In the genomic region with DNA sequence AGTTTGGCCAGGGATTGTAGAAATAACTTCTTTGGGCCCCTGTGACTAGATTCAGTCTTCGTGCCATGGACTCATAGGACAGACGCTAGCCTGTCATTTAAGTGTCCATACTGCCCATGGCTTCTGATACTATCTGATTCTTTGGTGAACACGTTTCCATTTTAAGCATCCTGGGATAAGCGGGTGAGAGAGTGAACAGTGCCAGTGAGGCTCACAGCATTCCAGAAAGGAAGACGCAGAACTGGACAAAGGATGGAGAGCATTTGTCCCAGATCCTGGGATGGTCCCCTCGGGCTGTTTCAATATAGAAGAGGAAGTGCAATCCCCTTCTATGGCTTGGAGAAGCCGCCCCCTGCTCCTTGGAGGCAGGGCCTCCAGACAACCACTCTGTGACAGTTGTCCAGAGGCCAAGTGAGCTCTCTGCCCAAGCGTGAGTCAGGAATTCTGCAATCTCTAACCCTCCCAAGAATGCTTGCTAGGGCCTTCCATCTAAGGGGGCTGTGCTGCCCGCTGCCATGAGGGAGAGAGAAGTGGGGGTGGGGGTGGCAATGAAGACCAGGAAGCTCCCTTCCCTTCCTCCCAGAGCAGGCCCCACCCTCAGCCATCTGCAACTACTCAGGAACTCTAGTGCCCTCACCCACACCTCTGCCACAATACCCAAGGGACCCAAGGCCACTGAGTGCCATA, we compare ENCODE assay signal across 8 mouse cellular contexts. TPM values are rescaled to one million over a fixed set of nuclear protein-coding genes. Genes with fewer than 3 reads are reported as not detected.
A peak's percentile ranks its signal among the peaks of the same experiment; 100 is the strongest.
DNase-seq lines count a peak whose midpoint lies in the region; ATAC-seq and TF ChIP-seq lines count a peak whose summit lies in the region.

No protein-coding gene starts in this region.

- intact Hi-C loops in left cerebral cortex, postnatal 36 days (cut with DNase I) = no loop called here

- 53% methylated on average over 9 of the region's 9 CpGs for WGBS in cerebellum, adult 2 months
- 19% methylated on average over 9 of the region's 9 CpGs for WGBS in embryonic facial prominence, embryonic 15.5 days
- 5% methylated on average over 9 of the region's 9 CpGs for WGBS in heart, postnatal 0 days
- 44% methylated on average over 9 of the region's 9 CpGs for WGBS in neural tube, embryonic 12.5 days

- ATAC-seq in embryonic facial prominence, embryonic 15.5 days (ENCODE audit: insufficient number of reproducible peaks, low FRiP score, low TSS enrichment, low read depth) = no peak
- peak; percentile 31 for ATAC-seq in heart, postnatal 0 days (ENCODE audit: insufficient read depth, low read depth)
- no peak for ATAC-seq in neural tube, embryonic 12.5 days (ENCODE audit: low FRiP score, low read depth)

- TF ChIP-seq POLR2A in cerebellum, adult 2 months (IDR thresholded peaks at IDR 0.05; ENCODE audit: borderline replicate concordance, insufficient read depth, low read length) = no peak

- H3K27ac ChIP-seq in cerebellum, adult 2 months (ENCODE audit: insufficient read depth, low read length) = 0 out of 2 replicates have a peak overlapping the region, but pooled peaks have one; percentile 1
- peak overlapping the region; percentile 97 for H3K27ac ChIP-seq in embryonic facial prominence, embryonic 15.5 days (replicated peaks)
- peak overlapping the region; percentile 99 for H3K27ac ChIP-seq in heart, postnatal 0 days (ENCODE audit: low read depth)
- peak overlapping the region; percentile 59 for H3K27ac ChIP-seq in neural tube, embryonic 12.5 days

- H3K4me3 ChIP-seq in cerebellum, adult 2 months (replicated peaks; ENCODE audit: insufficient read depth, low read depth, low read length) = no peak overlapping the region
- H3K4me3 ChIP-seq in embryonic facial prominence, embryonic 15.5 days (replicated peaks) = peak overlapping the region; percentile 20
- peak overlapping the region; percentile 24 for H3K4me3 ChIP-seq in heart, postnatal 0 days (ENCODE audit: low read depth, low read length)
- no peak overlapping the region for H3K4me3 ChIP-seq in neural tube, embryonic 12.5 days

- H3K4me2 ChIP-seq in embryonic facial prominence, embryonic 15.5 days (replicated peaks) = peak overlapping the region; percentile 44
- peak overlapping the region; percentile 52 for H3K4me2 ChIP-seq in heart, postnatal 0 days (ENCODE audit: low read depth, low read length)
- H3K4me2 ChIP-seq in neural tube, embryonic 12.5 days (replicated peaks) = peak overlapping the region; percentile 46

- no peak for TF ChIP-seq CTCF in cerebellum, adult 2 months (IDR thresholded peaks at IDR 0.05; ENCODE audit: borderline replicate concordance, insufficient read depth, low read depth, low read length)
- no peak for TF ChIP-seq CTCF in heart, postnatal 0 days (IDR thresholded peaks at IDR 0.05; ENCODE audit: low read depth)

- no peak for TF ChIP-seq EP300 in heart, postnatal 0 days (IDR thresholded peaks at IDR 0.05; ENCODE audit: low read depth)

- no peaks in the 10 kb centered on the region for H3K27me3 ChIP-seq in cerebellum, adult 2 months (ENCODE audit: control insufficient read depth, insufficient read depth, low read length)
- no peaks in the 10 kb centered on the region for H3K27me3 ChIP-seq in embryonic facial prominence, embryonic 15.5 days
- H3K27me3 ChIP-seq in heart, postnatal 0 days (ENCODE audit: control insufficient read depth, insufficient read depth, low read length) = no peaks in the 10 kb centered on the region
- no peaks in the 10 kb centered on the region for H3K27me3 ChIP-seq in neural tube, embryonic 12.5 days (replicated peaks)

- H3K9ac ChIP-seq in embryonic facial prominence, embryonic 15.5 days = no peak overlapping the region; the same call in 1 of the 2 replicates
- peak overlapping the region; percentile 44; the same call in 1 of the 2 replicates for H3K9ac ChIP-seq in heart, postnatal 0 days (replicated peaks; ENCODE audit: low read depth, low read length)
- no peak overlapping the region for H3K9ac ChIP-seq in neural tube, embryonic 12.5 days

- peaks cover 8% of the 10 kb centered on the region; the same call in 1 of the 2 replicates for H3K4me1 ChIP-seq in cerebellum, adult 2 months (ENCODE audit: control insufficient read depth, insufficient read depth, low read length)
- H3K4me1 ChIP-seq in embryonic facial prominence, embryonic 15.5 days = peaks cover 65% of the 10 kb centered on the region
- peaks cover 53% of the 10 kb centered on the region for H3K4me1 ChIP-seq in heart, postnatal 0 days (ENCODE audit: control insufficient read depth, insufficient read depth)
- H3K4me1 ChIP-seq in neural tube, embryonic 12.5 days = peaks cover 71% of the 10 kb centered on the region

- no peaks in the 10 kb centered on the region for H3K36me3 ChIP-seq in embryonic facial prominence, embryonic 15.5 days
- H3K36me3 ChIP-seq in heart, postnatal 0 days (replicated peaks; ENCODE audit: control insufficient read depth, insufficient read depth, low read length) = no peaks in the 10 kb centered on the region
- no peaks in the 10 kb centered on the region for H3K36me3 ChIP-seq in neural tube, embryonic 12.5 days

- no peak for DNase-seq in cerebellum, adult 2 months
- no peak for DNase-seq in cerebellum, adult 11 months
- DNase-seq in heart, postnatal 0 days (ENCODE audit: low spot score) = peak; percentile 90
- peak; percentile 35 for DNase-seq in liver
- DNase-seq in left cerebral cortex, postnatal 36 days (ENCODE audit: low spot score in 2 of 2) = no peak
- DNase-seq in frontal cortex, postnatal 36 days (ENCODE audit: low spot score in 2 of 2) = no peak

- H3K9me3 ChIP-seq in embryonic facial prominence, embryonic 15.5 days (replicated peaks) = no peaks in the 10 kb centered on the region
- H3K9me3 ChIP-seq in heart, postnatal 0 days (replicated peaks; ENCODE audit: control insufficient read depth, low read length) = no peaks in the 10 kb centered on the region
- no peaks in the 10 kb centered on the region for H3K9me3 ChIP-seq in neural tube, embryonic 12.5 days

RNA-seq across cellular contexts. Expression of a gene that starts 3.3 kb away (rescaled TPM):
- polyA plus RNA-seq in cerebellum, adult 2 months (2012; rRNA removed) = 24.9 and 25.4 TPM in 2 replicates
- 2,130 and 2,205 TPM in 2 replicates for polyA plus RNA-seq in embryonic facial prominence, embryonic 15.5 days (2015; fragmentation: Nextera tagmentation; extraction: Ambion mirVana)
- 811 and 864 TPM in 2 replicates for total RNA-seq in heart, postnatal 0 days (2014; rRNA removed; ENCODE audit: low replicate concordance)
- 522 and 571 TPM in 2 replicates for polyA plus RNA-seq in heart, postnatal 0 days (2015; fragmentation: Nextera tagmentation; extraction: Ambion mirVana)
- polyA plus RNA-seq in neural tube, embryonic 12.5 days (2016; fragmentation: Nextera tagmentation; extraction: Ambion mirVana) = 640 and 651 TPM in 2 replicates
- total RNA-seq in left cerebral cortex, postnatal 36 days (2021) = 10 to 100 TPM; 22.6 to 25.6 TPM

RNA-seq across cellular contexts. Expression of a gene that starts 24.8 kb away (rescaled TPM):
- 49.4 and 50.0 TPM in 2 replicates for polyA plus RNA-seq in cerebellum, adult 2 months (2012; rRNA removed)
- 15.1 and 17.5 TPM in 2 replicates for polyA plus RNA-seq in embryonic facial prominence, embryonic 15.5 days (2015; fragmentation: Nextera tagmentation; extraction: Ambion mirVana)
- 35.9 and 47.8 TPM in 2 replicates for total RNA-seq in heart, postnatal 0 days (2014; rRNA removed; ENCODE audit: low replicate concordance)
- polyA plus RNA-seq in heart, postnatal 0 days (2015; fragmentation: Nextera tagmentation; extraction: Ambion mirVana) = 24.4 and 28.9 TPM in 2 replicates
- 51.6 and 60.8 TPM in 2 replicates for polyA plus RNA-seq in neural tube, embryonic 12.5 days (2016; fragmentation: Nextera tagmentation; extraction: Ambion mirVana)
- 10 to 100 TPM; 32.2 to 44.9 TPM for total RNA-seq in left cerebral cortex, postnatal 36 days (2021)

Comparison
In these comparisons a context has a peak if more than half of its experiments do, and no peak if none do; other contexts are left out.
1. DNase-seq: peak in heart, postnatal 0 days (single experiment) and liver (single experiment); none in cerebellum, adult 2 months (0 of 2), cerebellum, adult 11 months (single experiment), left cerebral cortex, postnatal 36 days (0 of 2) and frontal cortex, postnatal 36 days (0 of 2).
2. H3K27ac ChIP-seq: peak in every context shown above with its lines; median percentile 99 in heart, postnatal 0 days; 97 in embryonic facial prominence, embryonic 15.5 days; 59 in neural tube, embryonic 12.5 days; 1 in cerebellum, adult 2 months.
3. H3K4me3 ChIP-seq: peak in embryonic facial prominence, embryonic 15.5 days (single experiment) and heart, postnatal 0 days (single experiment); none in cerebellum, adult 2 months (single experiment) and neural tube, embryonic 12.5 days (single experiment).
4. RNA of a gene that starts 3.3 kb away (polyA plus RNA-seq): 2,130 to 2,205 TPM in embryonic facial prominence, embryonic 15.5 days, 640 to 651 TPM in neural tube, embryonic 12.5 days and 522 to 571 TPM in heart, postnatal 0 days; 24.9 to 25.4 TPM in cerebellum, adult 2 months; every median in the first group is over 10 times any median in the second.
5. Peak in every context shown above with its lines, with median percentiles within 50 percentile points of each other: H3K4me2 ChIP-seq.